Mouse (Mus musculus) stomach, postnatal 0 days (tissue): Measurements from ENCODE around the gene Fuca1.

Experiments used
- CTCF ChIP-seq: IDR thresholded peaks from 2 replicates; pipeline ENCODE4 v1.5.1; 2016; ENCODE audit warnings: antibody characterized with exemption, low read depth, mild to moderate bottlenecking, moderate library complexity
- EP300 ChIP-seq: optimal IDR thresholded peaks from 2 replicates; pipeline ENCODE3; 2016; ENCODE audit warnings: antibody characterized with exemption

GRCm38 (mm10) chr4:135962198-135962597 is 41.7 kb downstream of the Fuca1 start:
- TF ChIP-seq CTCF (no peak), EP300 (no peak)
